ENCODE assay signal across 18 mouse cellular contexts in the genomic region with DNA sequence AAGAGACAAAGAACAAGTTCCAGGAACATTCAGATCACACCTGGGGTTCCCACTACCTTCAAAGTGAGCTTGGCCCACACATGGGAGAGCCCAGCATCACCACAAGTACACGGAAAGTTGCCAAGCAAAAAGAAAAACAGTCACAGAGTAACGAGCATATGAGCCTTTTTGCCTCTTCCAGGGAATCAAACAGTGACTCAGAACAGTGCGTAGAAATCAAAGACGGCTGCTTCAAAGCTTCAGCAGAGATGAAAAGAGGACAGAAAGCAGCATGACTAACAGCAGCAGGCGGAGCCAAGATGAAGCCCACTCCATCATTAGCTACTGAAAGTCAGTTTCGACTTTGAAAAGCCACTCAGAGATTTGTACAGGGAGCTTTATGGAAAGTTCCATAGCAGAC.
DNase-seq lines count a peak whose midpoint lies in the region; ATAC-seq and TF ChIP-seq lines count a peak whose summit lies in the region.
"Had no signal": no experiment of that assay in that cellular context is flagged by ENCODE, and none has a peak within 500 bp of the region (broad histone marks: within the 10 kb centered on the region; RNA-seq: fewer than 3 reads in every experiment).

No protein-coding gene starts in this region.

- in situ Hi-C loops in CH12.LX (cut with MboI; ENCODE audit: low pct_ligation_motif_present, low pct_unique_long_range_greater_than_20kb, low sequenced_read_pairs) = no loop called here

- no peak for ATAC-seq in stomach, postnatal 0 days (ENCODE audit: low FRiP score, low TSS enrichment)
- ATAC-seq: intestine, postnatal 0 days had no signal

- no peaks in the 10 kb centered on the region for H3K4me1 ChIP-seq in CH12.LX (ENCODE audit: control insufficient read depth in 1 of 2, insufficient read depth in 2 of 2)
- H3K4me1 ChIP-seq in stomach, postnatal 0 days (replicated peaks; ENCODE audit: control insufficient read depth, insufficient read depth) = no peaks in the 10 kb centered on the region
- H3K4me1 ChIP-seq: embryonic facial prominence, embryonic 13.5 days; forebrain, embryonic 12.5 days; heart, embryonic 15.5 days; lung, embryonic 15.5 days; stomach, embryonic 15.5 days had no signal

- H3K36me3 ChIP-seq in CH12.LX (replicated peaks in 1 of 2; ENCODE audit: control insufficient read depth in 1 of 2, insufficient read depth in 1 of 2, low read length in 1 of 2) = no peaks in the 10 kb centered on the region
- H3K36me3 ChIP-seq in stomach, postnatal 0 days (ENCODE audit: control insufficient read depth, insufficient read depth, low read length) = no peaks in the 10 kb centered on the region
- H3K36me3 ChIP-seq: embryonic facial prominence, embryonic 13.5 days; forebrain, embryonic 12.5 days; G1E; heart, embryonic 15.5 days; lung, embryonic 15.5 days; stomach, embryonic 15.5 days had no signal

- no peak overlapping the region for H3K4me2 ChIP-seq in CH12.LX (ENCODE audit: insufficient read depth, low read depth, poor library complexity, severe bottlenecking)
- no peak overlapping the region for H3K4me2 ChIP-seq in stomach, postnatal 0 days (replicated peaks; ENCODE audit: low read depth)
- H3K4me2 ChIP-seq: embryonic facial prominence, embryonic 13.5 days; forebrain, embryonic 12.5 days; heart, embryonic 15.5 days; lung, embryonic 15.5 days; stomach, embryonic 15.5 days had no signal

- TF ChIP-seq CTCF in CH12.LX (conservative IDR thresholded peaks at IDR 0.05 in 1 of 2, IDR thresholded peaks at IDR 0.05 in 1 of 2; ENCODE audit: low read depth in 2 of 2, low read length in 2 of 2) = no peak
- TF ChIP-seq CTCF in stomach, postnatal 0 days (IDR thresholded peaks at IDR 0.05; ENCODE audit: low read depth) = no peak

- peak; percentile 0 for DNase-seq in embryo, embryonic 11 days
- no peak for DNase-seq in embryo, embryonic 10.5 days (ENCODE audit: low spot score)
- DNase-seq in left cerebral cortex, adult 18-20 months (ENCODE audit: low spot score in 2 of 2) = peak; percentile 1
- DNase-seq in left cerebral cortex, postnatal 4 days = no peak
- peak; percentile 2 for DNase-seq in CH12.LX (ENCODE audit: extremely low read depth)
- DNase-seq in layer of hippocampus, postnatal 14 days (ENCODE audit: low spot score in 2 of 2) = peak; percentile 1 to 20
- no peak for DNase-seq in spleen, postnatal 4 days (ENCODE audit: low spot score in 2 of 2)
- DNase-seq in stomach, postnatal 0 days (ENCODE audit: low spot score) = no peak
- DNase-seq: B cell, adult 2 months; cerebellum, postnatal 25 days; kidney, postnatal 25 days had no signal

- dilution Hi-C loops in CH12.LX (cut with MboI; ENCODE audit: extremely low pct_ligation_motif_present, extremely low pct_unique_long_range_greater_than_20kb, low sequenced_read_pairs) = no loop called here

- no peak for TF ChIP-seq POLR2A in CH12.LX (IDR thresholded peaks at IDR 0.05; ENCODE audit: low read depth, low read length)

- H3K27me3 ChIP-seq in CH12.LX (replicated peaks) = no peaks in the 10 kb centered on the region
- H3K27me3 ChIP-seq in stomach, postnatal 0 days (ENCODE audit: control insufficient read depth, insufficient read depth, low read length) = no peaks in the 10 kb centered on the region
- H3K27me3 ChIP-seq: embryonic facial prominence, embryonic 13.5 days; forebrain, embryonic 12.5 days; heart, embryonic 15.5 days; lung, embryonic 15.5 days; stomach, embryonic 15.5 days had no signal

- no peaks in the 10 kb centered on the region for H3K79me2 ChIP-seq in CH12.LX (replicated peaks; ENCODE audit: control insufficient read depth, extremely low read depth, insufficient read depth, poor library complexity, severe bottlenecking)

- H3K9me3 ChIP-seq in CH12.LX (replicated peaks; ENCODE audit: low read length) = no peaks in the 10 kb centered on the region
- no peaks in the 10 kb centered on the region for H3K9me3 ChIP-seq in stomach, postnatal 0 days (ENCODE audit: control insufficient read depth, low read length)
- H3K9me3 ChIP-seq: embryonic facial prominence, embryonic 13.5 days; forebrain, embryonic 12.5 days; G1E; heart, embryonic 15.5 days; lung, embryonic 15.5 days; stomach, embryonic 15.5 days had no signal

- WGBS in stomach, postnatal 0 days = 52% methylated on average over 6 of the region's 6 CpGs

- intact Hi-C loops in left cerebral cortex, postnatal 4 days (cut with DNase I) = no loop called here

- no peak for TF ChIP-seq RAD21 in CH12.LX (IDR thresholded peaks at IDR 0.05; ENCODE audit: low read depth, low read length)

- H3K9ac ChIP-seq in CH12.LX (ENCODE audit: insufficient read depth, low read depth) = no peak overlapping the region
- no peak overlapping the region for H3K9ac ChIP-seq in stomach, postnatal 0 days (ENCODE audit: low read length)
- H3K9ac ChIP-seq: embryonic facial prominence, embryonic 13.5 days; forebrain, embryonic 12.5 days; heart, embryonic 15.5 days; lung, embryonic 15.5 days; stomach, embryonic 15.5 days had no signal

- TF ChIP-seq EP300 in CH12.LX (IDR thresholded peaks at IDR 0.05; ENCODE audit: low read length) = no peak
- TF ChIP-seq EP300 in stomach, postnatal 0 days (optimal IDR thresholded peaks at IDR 0.05) = no peak

- H3K27ac ChIP-seq in CH12.LX (ENCODE audit: insufficient read depth, low read depth) = no peak overlapping the region
- H3K27ac ChIP-seq in stomach, postnatal 0 days (replicated peaks) = no peak overlapping the region
- H3K27ac ChIP-seq: embryonic facial prominence, embryonic 13.5 days; forebrain, embryonic 12.5 days; heart, embryonic 15.5 days; lung, embryonic 15.5 days; stomach, embryonic 15.5 days had no signal

- no peak overlapping the region for H3K4me3 ChIP-seq in CH12.LX (replicated peaks in 1 of 3; ENCODE audit: low read depth in 2 of 3, low read length in 2 of 3, poor library complexity in 1 of 3)
- H3K4me3 ChIP-seq in stomach, postnatal 0 days (ENCODE audit: low read depth, low read length) = no peak overlapping the region
- H3K4me3 ChIP-seq: embryonic facial prominence, embryonic 13.5 days; forebrain, embryonic 12.5 days; heart, embryonic 15.5 days; lung, embryonic 15.5 days; stomach, embryonic 15.5 days had no signal

TF ChIP-seq in CH12.LX, 34 proteins besides CTCF, POLR2A, EP300 and RAD21:
- TF ChIP-seq POLR2AphosphoS2 (IDR thresholded peaks at IDR 0.05; ENCODE audit: low read depth, low read length) (no peak), SMC3 (IDR thresholded peaks at IDR 0.05; ENCODE audit: low read depth, low read length) (no peak), MEF2A (IDR thresholded peaks at IDR 0.05; ENCODE audit: borderline replicate concordance, low read depth, low read length) (no peak), ZNF384 (IDR thresholded peaks at IDR 0.05; ENCODE audit: low read depth, low read length) (no peak), UBTF (IDR thresholded peaks at IDR 0.05; ENCODE audit: low read depth, low read length) (no peak), MXI1 (IDR thresholded peaks at IDR 0.05; ENCODE audit: low read depth, low read length) (no peak), RCOR1 (conservative IDR thresholded peaks at IDR 0.05; ENCODE audit: low read depth, low read length) (no peak), MYC (IDR thresholded peaks at IDR 0.05; ENCODE audit: low read depth, low read length) (no peak), SIN3A (IDR thresholded peaks at IDR 0.05; ENCODE audit: low read length) (no peak), CHD2 (IDR thresholded peaks at IDR 0.05; ENCODE audit: low read length) (no peak), TBP (conservative IDR thresholded peaks at IDR 0.05; ENCODE audit: low read depth, low read length) (no peak), E2F4 (IDR thresholded peaks at IDR 0.05; ENCODE audit: insufficient replicate concordance, low read depth, low read length) (no peak), ELF1 (IDR thresholded peaks at IDR 0.05; ENCODE audit: low read depth, low read length) (no peak), CHD1 (IDR thresholded peaks at IDR 0.05; ENCODE audit: low read depth, low read length) (no peak), TCF12 (IDR thresholded peaks at IDR 0.05; ENCODE audit: low read depth, low read length) (no peak), ZC3H11A (IDR thresholded peaks at IDR 0.05; ENCODE audit: low read depth, low read length) (no peak), BHLHE40 (IDR thresholded peaks at IDR 0.05; ENCODE audit: low read depth, low read length) (no peak), ZMIZ1 (IDR thresholded peaks at IDR 0.05; ENCODE audit: low read depth, low read length) (no peak), JUN (IDR thresholded peaks at IDR 0.05; ENCODE audit: insufficient read depth, low read depth, low read length) (no peak)

Comparison
In these comparisons a context has a peak if more than half of its experiments do, and no peak if none do; other contexts are left out.
1. DNase-seq: peak in embryo, embryonic 11 days (single experiment), left cerebral cortex, adult 18-20 months (2 of 2), CH12.LX (single experiment) and layer of hippocampus, postnatal 14 days (2 of 2); none in embryo, embryonic 10.5 days (single experiment), left cerebral cortex, postnatal 4 days (single experiment), spleen, postnatal 4 days (0 of 2) and stomach, postnatal 0 days (single experiment).